9 mouse cellular contexts compared by ENCODE assay signal in genomic region chr1:186393005-186393404, GRCm38 (mm10).
DNase-seq lines count a peak whose midpoint lies in the region; ATAC-seq and TF ChIP-seq lines count a peak whose summit lies in the region.
"Had no signal": no experiment of that assay in that cellular context is flagged by ENCODE, and none has a peak within 500 bp of the region (broad histone marks: within the 10 kb centered on the region; RNA-seq: fewer than 3 reads in every experiment).

No protein-coding gene starts in this region.

- intact Hi-C loops in left cerebral cortex, adult 2 months (cut with DNase I): loop anchor here (2.0 kb wide), 1 partner anchor 320 kb away; no protein-coding TSS in a partner anchor

- H3K4me3 ChIP-seq in left cerebral cortex, adult 2 months: no peak overlapping the region

- ATAC-seq in frontal cortex, adult (ENCODE audit: low TSS enrichment): peak; percentile 77

- no peak for DNase-seq in frontal cortex, postnatal 14 days (ENCODE audit: low spot score in 2 of 2)
- peak; percentile 13 to 16 for DNase-seq in left cerebral cortex, adult 2 months (ENCODE audit: extremely low spot score in 1 of 2, low spot score in 2 of 2)
- DNase-seq in left cerebral cortex, adult 8-10 months (ENCODE audit: low spot score in 2 of 2): no peak
- peak; percentile 56 for DNase-seq in ZHBTc4 (ENCODE audit: low read depth, low spot score)
- peak; percentile 20 to 42 for DNase-seq in lung, adult 18-20 months
- DNase-seq in thymus, postnatal 10 days (ENCODE audit: low spot score in 2 of 2): no peak
- DNase-seq in adrenal gland, adult 18-20 months (ENCODE audit: low spot score in 2 of 2): no peak
- DNase-seq: spleen, adult 18-20 months had no signal

- TF ChIP-seq CTCF in left cerebral cortex, adult 2 months (IDR thresholded peaks at IDR 0.05): peak; percentile 60

- no peak overlapping the region for H3K27ac ChIP-seq in left cerebral cortex, adult 2 months

Comparison
In these comparisons a context has a peak if more than half of its experiments do, and no peak if none do; other contexts are left out.
1. DNase-seq: peak in left cerebral cortex, adult 2 months (2 of 2), ZHBTc4 (single experiment) and lung, adult 18-20 months (2 of 2); none in frontal cortex, postnatal 14 days (0 of 2), left cerebral cortex, adult 8-10 months (0 of 2), thymus, postnatal 10 days (0 of 2) and adrenal gland, adult 18-20 months (0 of 2).